Mouse (Mus musculus): ENCODE results near the gene Kin.

DNA sequence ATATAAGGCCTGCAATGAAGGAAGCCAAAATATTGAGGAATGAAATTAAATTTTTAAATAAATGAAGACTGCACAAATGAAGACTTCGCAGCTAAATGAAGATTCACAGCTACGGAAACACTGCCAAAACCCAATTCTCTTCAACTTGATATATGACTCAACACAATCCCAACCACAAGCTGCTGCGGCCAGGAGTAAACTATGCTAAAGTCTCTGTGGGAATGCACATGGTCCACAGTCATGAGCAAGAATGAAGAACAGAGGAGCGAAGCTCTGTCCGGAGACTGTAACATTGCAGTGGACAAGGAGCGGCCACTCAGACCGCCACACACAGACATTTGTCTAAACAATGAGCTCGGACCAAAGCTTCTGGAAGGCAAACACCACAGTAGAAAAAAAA is 3.7 kb upstream of the Kin start:
- no peak for TF ChIP-seq POLR2A (IDR thresholded peaks at IDR 0.05; ENCODE audit: extremely low read depth, insufficient read depth, low read length)
- TF ChIP-seq CTCF (IDR thresholded peaks at IDR 0.05; ENCODE audit: extremely low read depth, insufficient read depth, low read length), result no peak
